Mouse (Mus musculus) fibroblast of lung, adult 2 months (primary cell): ENCODE measurements around the gene Clk4.

Source experiments
- DNase-seq: peaks from one replicate; pipeline ENCODE4 v3.0.0-alpha.2; 2011; ENCODE audit warnings: low read depth

The Clk4 gene

DNA sequence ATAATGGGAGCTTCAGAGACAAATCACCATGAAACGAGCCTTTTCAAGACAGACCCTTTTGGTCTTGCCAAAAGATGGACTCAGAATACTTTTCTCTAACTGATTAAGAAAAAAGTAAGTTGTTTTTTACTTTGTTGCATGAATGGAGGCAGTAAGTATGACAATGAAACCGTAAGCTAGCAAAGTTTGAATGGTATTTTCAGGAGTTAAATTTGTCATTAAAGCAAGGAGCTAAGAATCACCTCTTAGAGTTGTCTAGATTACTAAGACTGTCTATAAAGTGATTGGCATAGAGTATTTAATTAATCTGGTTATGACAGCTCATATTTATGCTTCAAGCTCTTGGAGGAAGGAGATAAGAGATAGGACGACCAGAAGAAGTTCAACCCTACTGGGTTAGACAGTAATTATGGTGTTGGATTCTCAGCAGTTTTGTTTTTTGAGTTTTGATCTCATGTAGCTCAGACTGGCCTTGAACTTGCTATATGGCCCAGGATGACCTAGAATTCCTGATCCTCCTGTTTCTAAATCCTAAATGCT, at the start of gene Clk4:
Clk4 (plus strand) TSS at position 51 of the 540 bp plus-strand sequence.
- DNase-seq = no peak

DNA sequence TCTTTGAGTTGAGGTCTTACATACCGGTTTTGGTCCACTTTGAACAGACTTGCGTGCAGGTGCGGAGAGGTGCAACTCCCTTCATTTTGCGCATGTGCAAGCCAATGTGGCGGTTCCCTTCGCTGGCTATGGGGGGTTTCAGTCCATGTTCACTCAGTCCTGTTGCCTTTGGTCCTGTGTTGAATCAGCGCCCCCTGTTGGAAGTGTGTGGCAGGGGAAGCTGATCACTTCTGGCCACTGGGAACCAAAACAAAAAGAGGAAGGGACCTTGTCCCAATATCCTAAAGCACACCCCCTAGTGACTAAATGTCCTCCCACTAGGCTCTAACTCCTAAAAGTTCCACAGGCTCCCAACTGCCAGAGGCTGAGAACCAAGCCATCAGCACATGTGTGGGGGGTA, 47.5 kb upstream of the Clk4 start:
- no peak for DNase-seq

GRCm38 (mm10) chr11:51219396-51219980, 42.0 kb upstream of the Clk4 start:
- no peak for DNase-seq

- no peak for DNase-seq
These were observed 41.2 kb upstream of the Clk4 start, which contains the start of gene Gm12569 for GRCm38 (mm10) chr11:51220308-51220707. Gm12569 (plus strand) TSS chr11:51220473.

DNA sequence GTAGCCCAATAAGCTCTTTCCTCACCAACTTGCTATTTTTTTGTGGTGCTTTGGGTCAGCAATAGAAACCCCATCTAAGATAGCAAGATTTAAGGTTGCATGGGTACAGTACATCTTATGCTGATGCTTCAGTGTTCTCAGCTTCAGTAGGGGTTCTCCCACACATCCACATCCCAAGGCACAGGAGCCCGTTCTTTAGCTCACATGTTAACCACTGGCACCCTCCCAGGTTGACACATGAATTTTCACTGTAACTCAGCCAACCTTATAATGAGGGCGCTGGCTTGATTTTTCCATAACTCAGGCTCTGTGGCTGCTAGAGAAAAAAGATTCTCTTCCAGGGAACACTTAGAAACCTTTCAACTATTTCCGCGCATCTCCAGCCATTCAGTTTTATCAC, 34.4 kb upstream of the Clk4 start:
- DNase-seq = peak; percentile 13

DNA sequence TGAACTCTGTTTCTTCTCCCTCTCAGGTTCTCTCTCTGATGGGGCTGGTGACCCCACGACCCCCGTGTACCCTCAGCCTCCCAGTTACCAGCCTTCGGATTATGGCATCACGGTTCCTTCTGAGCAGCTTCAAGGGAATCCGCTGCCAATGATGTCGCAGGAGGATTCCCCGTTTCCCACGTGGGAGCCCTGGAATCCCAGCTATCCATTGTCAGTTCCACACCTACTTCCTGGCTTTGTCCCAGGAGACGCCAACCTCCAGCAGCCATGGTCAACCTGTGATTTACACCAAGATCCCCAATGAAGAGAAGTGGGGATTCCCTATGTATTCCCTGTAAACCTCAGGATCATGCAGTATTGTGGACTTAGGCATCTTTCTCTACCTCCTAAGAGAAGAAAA, 26.9 kb upstream of the Clk4 start:
- no peak for DNase-seq

DNA sequence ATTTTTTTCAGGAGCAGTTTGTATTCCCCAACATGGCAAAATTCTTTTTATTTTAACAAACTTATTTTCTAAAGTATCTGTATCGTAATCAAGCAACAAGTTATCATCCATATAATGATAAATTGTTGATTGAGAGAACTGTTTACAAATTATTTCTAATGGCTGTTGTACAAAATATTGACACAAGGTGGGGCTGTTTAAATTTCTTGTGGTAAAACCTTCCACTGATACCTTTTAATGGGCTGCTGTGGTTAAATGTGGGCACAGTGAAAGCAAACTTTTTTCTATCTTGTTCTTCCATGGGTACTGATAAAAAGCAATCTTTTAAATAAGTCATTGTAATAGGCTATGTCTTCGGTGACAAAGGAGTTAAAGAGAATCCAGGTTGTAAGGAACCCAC, 18.6 kb upstream of the Clk4 start:
- no peak for DNase-seq

- DNase-seq = no peak
These were observed 4.5 kb upstream of the Clk4 start for GRCm38 (mm10) chr11:51257006-51257405.

GRCm38 (mm10) chr11:51262342-51263285, 1.1 kb downstream of the Clk4 start, which contains the start of gene BC049762:
BC049762 (minus strand) TSS chr11:51263046.
- peak; percentile 91 for DNase-seq

DNA sequence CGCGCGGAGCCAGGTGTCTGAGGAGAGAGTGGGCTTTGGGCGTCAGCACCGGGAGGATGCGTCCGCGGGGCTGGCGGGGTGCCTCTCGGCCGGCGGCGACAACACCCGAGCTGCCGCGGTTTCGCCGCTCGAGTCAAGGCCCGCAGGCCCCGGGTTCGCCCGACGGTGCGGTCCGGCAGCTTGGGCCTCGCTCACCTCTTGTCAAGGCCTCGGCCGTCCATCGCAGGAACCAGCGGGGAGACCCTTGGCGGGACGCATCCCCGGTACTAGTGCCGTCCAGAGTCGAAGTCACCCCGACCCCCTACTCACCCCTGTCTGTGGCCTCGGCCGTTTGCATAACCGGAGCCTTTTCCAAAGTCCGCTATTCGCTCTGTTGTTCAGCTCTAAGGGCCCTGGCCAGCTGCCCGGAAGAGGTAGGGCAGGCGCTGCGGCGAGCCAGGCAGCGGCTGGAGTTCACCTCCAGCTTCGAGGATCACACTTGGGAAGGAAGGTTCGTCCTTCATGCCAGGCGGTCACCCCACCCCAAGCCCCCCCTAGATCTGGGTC, 1.8 kb downstream of the Clk4 start:
- DNase-seq = peak; percentile 25

- peak; percentile 66 for DNase-seq
These were observed 2.8 kb downstream of the Clk4 start for GRCm38 (mm10) chr11:51264352-51264751.

- peak; percentile 7 for DNase-seq
These were observed 3.8 kb downstream of the Clk4 start for GRCm38 (mm10) chr11:51265326-51265725.

- DNase-seq = no peak
These were observed 12.9 kb downstream of the Clk4 start for GRCm38 (mm10) chr11:51274418-51274817.

DNA sequence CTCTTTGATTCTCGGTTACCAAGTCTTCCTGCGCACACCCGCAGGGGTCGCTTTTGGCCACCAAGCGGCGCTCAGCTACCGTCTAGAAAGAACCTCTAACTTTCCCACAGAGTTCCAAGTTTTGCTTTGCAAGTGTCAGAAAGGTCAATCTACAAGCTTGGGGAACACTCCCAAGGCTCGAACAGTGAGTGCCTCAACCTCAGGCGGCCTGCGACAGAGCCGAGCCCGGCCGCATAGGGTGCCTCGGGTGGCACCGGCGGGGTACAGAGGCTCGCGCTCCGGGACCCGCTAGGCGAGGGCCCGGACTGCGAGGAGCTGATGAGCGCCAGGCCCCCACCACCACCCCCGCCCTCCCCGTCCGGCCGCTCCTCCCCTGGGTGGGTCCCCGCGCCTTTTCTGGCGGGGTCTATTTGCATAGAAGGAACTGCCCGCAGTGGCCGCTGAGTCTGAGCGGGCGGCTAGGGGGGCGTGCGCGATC, 28.1 kb downstream of the Clk4 start, which contains the start of gene Col23a1:
Col23a1 (plus strand) TSS at position 357 of the 478 bp plus-strand sequence.
- DNase-seq = peak; percentile 60

- no peak for DNase-seq
These were observed 28.8 kb downstream of the Clk4 start for GRCm38 (mm10) chr11:51290066-51290955.

- no peak for DNase-seq
These were observed 32.5 kb downstream of the Clk4 start for GRCm38 (mm10) chr11:51293956-51294530.

DNA sequence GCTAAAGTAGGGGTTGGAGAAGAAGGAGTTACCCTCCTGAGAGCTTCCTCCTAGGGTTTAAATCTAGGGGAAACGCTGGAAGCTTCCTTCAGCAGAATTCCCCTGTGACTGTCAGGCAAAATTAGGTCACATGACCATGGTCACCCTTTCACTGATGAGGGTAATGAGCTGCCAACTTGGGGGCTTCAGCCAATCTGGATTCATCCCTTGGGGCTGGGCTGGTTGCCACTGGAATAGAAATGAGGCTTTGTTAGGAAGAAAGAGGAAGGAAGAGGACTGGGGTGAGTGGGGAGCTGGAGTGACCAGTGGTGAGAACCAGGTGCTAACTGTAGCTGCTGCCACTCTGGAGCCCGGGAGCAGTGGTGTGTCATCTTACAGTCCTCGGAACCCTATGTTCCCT, 34.2 kb downstream of the Clk4 start:
- DNase-seq = no peak

DNA sequence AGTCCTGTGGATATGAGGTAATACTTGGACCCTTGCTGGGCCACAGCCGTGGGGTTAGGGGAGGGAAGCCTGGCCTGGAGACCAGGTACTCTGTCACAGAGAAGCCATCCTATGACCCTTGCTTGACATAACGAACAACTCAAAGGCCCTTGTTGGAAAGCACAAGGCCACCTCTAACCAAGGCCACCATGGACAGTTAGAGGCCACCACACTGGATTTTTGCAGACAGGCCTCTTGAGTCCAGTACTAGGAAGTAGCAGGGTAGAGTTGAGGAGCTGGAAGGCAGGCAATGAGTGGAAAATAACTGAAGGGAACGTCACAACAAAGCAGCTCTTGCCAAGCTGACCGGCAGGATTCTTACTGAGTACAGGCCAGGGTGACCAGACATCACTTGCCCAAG, 37.2 kb downstream of the Clk4 start:
- DNase-seq = no peak

GRCm38 (mm10) chr11:51302396-51302795, 40.9 kb downstream of the Clk4 start:
- no peak for DNase-seq

- no peak for DNase-seq
These were observed 42.5 kb downstream of the Clk4 start for GRCm38 (mm10) chr11:51303981-51304553.

DNA sequence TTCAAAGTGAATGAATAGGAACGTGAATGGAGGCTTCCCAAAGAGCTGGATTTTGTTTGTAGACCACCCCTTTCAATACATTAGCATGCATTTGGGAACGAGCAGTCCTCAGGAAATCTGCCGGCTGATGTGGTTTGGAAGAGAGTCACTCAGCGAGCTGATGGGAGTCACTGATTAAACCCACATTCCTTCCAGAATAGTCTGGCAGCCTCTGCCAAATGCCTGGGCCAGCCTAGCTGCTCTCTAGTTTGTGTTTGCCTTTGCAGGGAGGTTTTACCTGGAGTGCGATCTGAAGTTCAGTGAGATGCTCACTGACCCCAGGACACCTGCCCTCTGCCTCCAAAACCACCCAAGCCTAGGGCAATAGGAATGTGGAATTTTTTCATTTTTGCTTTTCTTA, 46.8 kb downstream of the Clk4 start:
- DNase-seq = peak; percentile 18
